Mouse (Mus musculus) forebrain, embryonic 16.5 days (tissue): Measurements from ENCODE around the gene Vgll4. TPM values are rescaled to one million over a fixed set of nuclear protein-coding genes. Genes with fewer than 3 reads are reported as not detected.
A peak's percentile ranks its signal among the peaks of the same experiment; 100 is the strongest.

Source experiments
- ATAC-seq: fragments of 200-750 bp; cut with Nextera tagmentation; 2 replicates; pipeline ENCODE4 v1.8.0; 2017; ENCODE audit warnings: mild to moderate bottlenecking, moderate library complexity
- H3K27ac ChIP-seq: fragments of 300-500 bp; sonication (generic); 2 replicates; pipeline ENCODE4 v1.5.1; 2014; ENCODE audit warnings: low read length, control low read depth
- H3K27me3 ChIP-seq: fragments of 300-500 bp; sonication (generic); replicated peaks from 2 replicates; pipeline ENCODE4 v1.6.1; 2014; ENCODE audit warnings: low read length; ENCODE audit not compliant: control insufficient read depth, insufficient read depth
- H3K36me3 ChIP-seq: fragments of 300-500 bp; sonication (generic); 2 replicates; pipeline ENCODE4 v1.6.1; 2014; ENCODE audit not compliant: control insufficient read depth, insufficient read depth
- H3K4me1 ChIP-seq: fragments of 300-500 bp; sonication (generic); replicated peaks from 2 replicates; pipeline ENCODE4 v1.6.1; 2014; ENCODE audit warnings: low read length; ENCODE audit not compliant: control insufficient read depth, insufficient read depth
- H3K4me2 ChIP-seq: fragments of 300-500 bp; sonication (generic); 2 replicates; pipeline ENCODE4 v1.6.1; 2014; ENCODE audit warnings: mild to moderate bottlenecking, low read length, control low read depth
- H3K4me3 ChIP-seq: fragments of 300-500 bp; sonication (generic); replicated peaks from 2 replicates; pipeline ENCODE4 v1.5.1; 2014; ENCODE audit warnings: mild to moderate bottlenecking, low read length, control low read depth
- H3K9ac ChIP-seq: fragments of 300-500 bp; sonication (generic); replicated peaks from 2 replicates; pipeline ENCODE4 v1.6.1; 2014; ENCODE audit warnings: low read depth, low read length, control low read depth
- H3K9me3 ChIP-seq: fragments of 300-500 bp; sonication (generic); 2 replicates; pipeline ENCODE4 v1.6.1; 2016; ENCODE audit warnings: low read length; ENCODE audit not compliant: control insufficient read depth
- WGBS: fragments of 180-500 bp; shearing (Covaris S2); extraction: QIAGEN DNeasy Blood & Tissue Kit; methylation state at CpG from one replicate; pipeline ENCODE4 v1.1.7; 2014; 5-methylcytosine and 5-hydroxymethylcytosine counted together
- polyA plus RNA-seq: library from polyadenylated mRNA; unstranded; fragments of >200 nt; fragmentation: Nextera tagmentation; extraction: Ambion mirVana; gene quantifications from 2 replicates; pipeline ENCODE4 v1.2.1, GENCODE M21; 2015

Gene Vgll4
- polyA plus RNA-seq, 1 experiment from 2014 or later: 74.3 TPM

- no peak overlapping the region for H3K9ac ChIP-seq
- 73% methylated on average over 3 of the region's 3 CpGs for WGBS
- peaks cover 9% of the 10 kb centered on the region for H3K4me1 ChIP-seq
- no peaks in the 10 kb centered on the region for H3K27me3 ChIP-seq
- no peak for ATAC-seq
- no peaks in the 10 kb centered on the region for H3K9me3 ChIP-seq
- H3K27ac ChIP-seq: no peak overlapping the region
- no peak overlapping the region for H3K4me2 ChIP-seq
- no peak overlapping the region for H3K4me3 ChIP-seq
- no peaks in the 10 kb centered on the region for H3K36me3 ChIP-seq
Observed at GRCm38 (mm10) chr6:114855644-114856043, 114.2 kb downstream of the Vgll4 start.

GRCm38 (mm10) chr6:114854368-114854767 lies 115.4 kb downstream of the Vgll4 start:
- H3K4me1 ChIP-seq: peaks cover 9% of the 10 kb centered on the region
- no peak overlapping the region for H3K4me3 ChIP-seq
- H3K36me3 ChIP-seq: no peaks in the 10 kb centered on the region
- no peak overlapping the region for H3K4me2 ChIP-seq
- no peak overlapping the region for H3K9ac ChIP-seq
- no peak for ATAC-seq
- no peaks in the 10 kb centered on the region for H3K27me3 ChIP-seq
- WGBS: 47% methylated on average over 2 of the region's 2 CpGs
- no peak overlapping the region for H3K27ac ChIP-seq
- H3K9me3 ChIP-seq: no peaks in the 10 kb centered on the region

GRCm38 (mm10) chr6:114852739-114853138 lies 117.1 kb downstream of the Vgll4 start:
- WGBS: 26% methylated on average over 3 of the region's 3 CpGs
- H3K9ac ChIP-seq: no peak overlapping the region
- no peak overlapping the region for H3K27ac ChIP-seq
- peaks cover 9% of the 10 kb centered on the region for H3K4me1 ChIP-seq
- H3K9me3 ChIP-seq: no peaks in the 10 kb centered on the region
- no peaks in the 10 kb centered on the region for H3K27me3 ChIP-seq
- 0 out of 2 replicates have a peak, but pooled peaks have one; percentile 13 for ATAC-seq
- H3K36me3 ChIP-seq: no peaks in the 10 kb centered on the region
- H3K4me3 ChIP-seq: no peak overlapping the region
- no peak overlapping the region for H3K4me2 ChIP-seq

- Histone ChIP-seq H3K4me3 (no peak overlapping the region), H3K9ac (no peak overlapping the region), H3K27ac (no peak overlapping the region), H3K9me3 (no peaks in the 10 kb centered on the region), H3K36me3 (no peaks in the 10 kb centered on the region), H3K4me2 (no peak overlapping the region), H3K4me1 (peaks cover 9% of the 10 kb centered on the region), H3K27me3 (no peaks in the 10 kb centered on the region)
- no peak for ATAC-seq
- WGBS: 38% methylated on average over 7 of the region's 7 CpGs
Observed at GRCm38 (mm10) chr6:114851688-114852087, 118.1 kb downstream of the Vgll4 start.

GRCm38 (mm10) chr6:114849787-114850186 lies 120.0 kb downstream of the Vgll4 start:
- ATAC-seq: no peak
- Histone ChIP-seq H3K36me3 (no peaks in the 10 kb centered on the region), H3K4me1 (peaks cover 9% of the 10 kb centered on the region), H3K9me3 (no peaks in the 10 kb centered on the region), H3K9ac (no peak overlapping the region), H3K4me2 (no peak overlapping the region), H3K4me3 (no peak overlapping the region), H3K27me3 (no peaks in the 10 kb centered on the region), H3K27ac (no peak overlapping the region)
- WGBS: 84% methylated on average over 8 of the region's 8 CpGs

GRCm38 (mm10) chr6:114848761-114849160 lies 121.0 kb downstream of the Vgll4 start:
- WGBS: 68% methylated on average over 7 of the region's 7 CpGs

GRCm38 (mm10) chr6:114847582-114848174 lies 122.1 kb downstream of the Vgll4 start:
- ATAC-seq: no peak
- no peaks in the 10 kb centered on the region for H3K36me3 ChIP-seq
- H3K9ac ChIP-seq: no peak overlapping the region
- H3K4me1 ChIP-seq: peaks cover 9% of the 10 kb centered on the region
- H3K9me3 ChIP-seq: no peaks in the 10 kb centered on the region
- 84% methylated on average over 12 of the region's 12 CpGs for WGBS
- H3K27me3 ChIP-seq: no peaks in the 10 kb centered on the region
- H3K4me2 ChIP-seq: no peak overlapping the region
- no peak overlapping the region for H3K4me3 ChIP-seq
- no peak overlapping the region for H3K27ac ChIP-seq

More at GRCm38 (mm10) chr6:114848761-114849160, 121.0 kb downstream of the Vgll4 start:
- Histone ChIP-seq H3K9ac (no peak overlapping the region), H3K4me1 (peaks cover 9% of the 10 kb centered on the region), H3K4me2 (no peak overlapping the region), H3K36me3 (no peaks in the 10 kb centered on the region), H3K9me3 (no peaks in the 10 kb centered on the region), H3K27ac (no peak overlapping the region), H3K27me3 (no peaks in the 10 kb centered on the region), H3K4me3 (no peak overlapping the region)
- ATAC-seq: no peak

- peak; percentile 47 for ATAC-seq
- Histone ChIP-seq H3K27me3 (no peaks in the 10 kb centered on the region), H3K36me3 (no peaks in the 10 kb centered on the region), H3K27ac (no peak overlapping the region), H3K9ac (no peak overlapping the region), H3K4me1 (no peaks in the 10 kb centered on the region), H3K4me2 (no peak overlapping the region), H3K4me3 (no peak overlapping the region), H3K9me3 (no peaks in the 10 kb centered on the region)
- 28% methylated on average over 4 of the region's 4 CpGs for WGBS
Observed at GRCm38 (mm10) chr6:114846153-114846772, 123.5 kb downstream of the Vgll4 start.

GRCm38 (mm10) chr6:114842863-114843262 lies 126.9 kb downstream of the Vgll4 start:
- WGBS: 98% methylated on average over 2 of the region's 2 CpGs
- no peak for ATAC-seq

More at GRCm38 (mm10) chr6:114842863-114843262, 126.9 kb downstream of the Vgll4 start:
- Histone ChIP-seq H3K27ac (no peak overlapping the region), H3K9me3 (no peaks in the 10 kb centered on the region), H3K4me2 (no peak overlapping the region), H3K4me1 (no peaks in the 10 kb centered on the region), H3K36me3 (no peaks in the 10 kb centered on the region), H3K27me3 (no peaks in the 10 kb centered on the region), H3K4me3 (no peak overlapping the region), H3K9ac (no peak overlapping the region)
